In the genomic region with DNA sequence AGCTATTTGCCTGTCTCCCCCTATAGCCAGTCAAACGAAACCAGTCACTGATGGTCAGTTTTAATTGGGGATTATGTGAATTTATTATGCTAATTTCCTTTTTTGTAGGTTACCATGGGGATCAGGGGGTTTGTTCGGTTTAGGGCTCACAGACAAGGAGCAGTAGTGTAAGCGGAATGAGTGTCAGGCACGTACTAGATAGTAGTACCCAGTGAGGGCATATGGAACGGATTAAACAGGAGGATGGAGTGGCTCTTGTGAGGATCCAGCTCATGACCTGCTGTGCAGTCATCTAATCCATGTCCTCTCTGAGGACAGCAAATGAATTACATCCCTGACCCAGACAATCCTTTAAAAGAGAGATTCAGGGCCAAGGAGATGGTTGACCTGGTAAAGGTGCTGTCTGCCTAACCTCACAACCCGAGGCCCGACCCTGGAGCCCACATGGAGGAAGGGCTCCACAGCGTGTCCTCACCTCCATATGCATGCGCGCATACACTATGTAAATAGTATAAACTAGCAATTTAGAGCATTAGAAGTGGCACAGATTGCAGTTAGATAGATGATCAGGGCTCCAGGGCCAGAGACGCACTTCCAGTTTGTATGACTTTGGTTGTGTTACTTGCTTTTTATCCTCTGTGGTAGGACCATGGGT, we compare ENCODE assay signal across 13 mouse cellular contexts.
DNase-seq lines count a peak whose midpoint lies in the region; ATAC-seq lines count a peak whose summit lies in the region.
"Had no signal": no experiment of that assay in that cellular context is flagged by ENCODE, and none has a peak within 500 bp of the region (broad histone marks: within the 10 kb centered on the region; RNA-seq: fewer than 3 reads in every experiment).

No protein-coding gene starts in this region.

- H3K9me3 ChIP-seq in embryonic facial prominence, embryonic 10.5 days = no peaks in the 10 kb centered on the region; the same call in 1 of the 2 replicates
- H3K9me3 ChIP-seq in hindbrain, embryonic 13.5 days = no peaks in the 10 kb centered on the region
- no peaks in the 10 kb centered on the region for H3K9me3 ChIP-seq in midbrain, embryonic 16.5 days (replicated peaks; ENCODE audit: control insufficient read depth, low read length, poor library complexity, severe bottlenecking)
- H3K9me3 ChIP-seq: liver, embryonic 15.5 days had no signal

- peak overlapping the region; percentile 35; the same call in 1 of the 2 replicates for H3K27ac ChIP-seq in embryonic facial prominence, embryonic 10.5 days (replicated peaks)
- H3K27ac ChIP-seq in hindbrain, embryonic 13.5 days = no peak overlapping the region
- H3K27ac ChIP-seq in midbrain, embryonic 16.5 days (ENCODE audit: low read length) = no peak overlapping the region
- H3K27ac ChIP-seq: heart, adult 2 months; liver, embryonic 15.5 days; macrophage had no signal

- H3K27me3 ChIP-seq in embryonic facial prominence, embryonic 10.5 days (replicated peaks; ENCODE audit: low read depth, poor library complexity, severe bottlenecking) = no peaks in the 10 kb centered on the region
- H3K27me3 ChIP-seq in hindbrain, embryonic 13.5 days = no peaks in the 10 kb centered on the region
- H3K27me3 ChIP-seq in midbrain, embryonic 16.5 days (ENCODE audit: control insufficient read depth, insufficient read depth, low read depth, low read length) = no peaks in the 10 kb centered on the region
- H3K27me3 ChIP-seq: Patski had no signal

- no peak overlapping the region for H3K4me2 ChIP-seq in hindbrain, embryonic 13.5 days
- no peak overlapping the region for H3K4me2 ChIP-seq in midbrain, embryonic 16.5 days (ENCODE audit: low read length)

- H3K36me3 ChIP-seq in embryonic facial prominence, embryonic 10.5 days (replicated peaks) = no peaks in the 10 kb centered on the region
- no peaks in the 10 kb centered on the region for H3K36me3 ChIP-seq in hindbrain, embryonic 13.5 days
- H3K36me3 ChIP-seq in midbrain, embryonic 16.5 days (ENCODE audit: control insufficient read depth, insufficient read depth, low read length) = no peaks in the 10 kb centered on the region
- H3K36me3 ChIP-seq: liver, embryonic 15.5 days had no signal

- 48% methylated on average over 11 of the region's 11 CpGs for WGBS in embryonic facial prominence, embryonic 10.5 days
- WGBS in hindbrain, embryonic 13.5 days = 64% methylated on average over 11 of the region's 11 CpGs
- 50% methylated on average over 11 of the region's 11 CpGs for WGBS in midbrain, embryonic 16.5 days

- H3K4me3 ChIP-seq in embryonic facial prominence, embryonic 10.5 days = no peak overlapping the region
- H3K4me3 ChIP-seq in hindbrain, embryonic 13.5 days = no peak overlapping the region
- no peak overlapping the region for H3K4me3 ChIP-seq in midbrain, embryonic 16.5 days (ENCODE audit: low read depth, low read length)
- H3K4me3 ChIP-seq: heart, adult 2 months; liver, embryonic 15.5 days had no signal

- peaks cover 41% of the 10 kb centered on the region for H3K4me1 ChIP-seq in embryonic facial prominence, embryonic 10.5 days
- peaks cover 30% of the 10 kb centered on the region for H3K4me1 ChIP-seq in hindbrain, embryonic 13.5 days (replicated peaks)
- H3K4me1 ChIP-seq in midbrain, embryonic 16.5 days (ENCODE audit: control insufficient read depth, insufficient read depth, low read length) = peaks cover 19% of the 10 kb centered on the region

- DNase-seq in brain, adult 2 months (ENCODE audit: low read depth, low spot score) = peak; percentile 33
- peak; percentile 28 for DNase-seq in embryonic facial prominence, embryonic 10.5 days (ENCODE audit: low spot score)
- no peak for DNase-seq in adrenal gland, postnatal 4 days (ENCODE audit: low spot score in 2 of 2)
- no peak for DNase-seq in layer of hippocampus, postnatal 36 days
- no peak for DNase-seq in cerebellum, postnatal 36 days
- DNase-seq: adrenal gland, adult 2 months; heart, adult 2 months; kidney, postnatal 10 days had no signal

- ATAC-seq in hindbrain, embryonic 13.5 days (ENCODE audit: low FRiP score) = peak; percentile 70
- ATAC-seq in midbrain, embryonic 16.5 days = peak; percentile 74
- ATAC-seq: Patski had no signal

- H3K9ac ChIP-seq in hindbrain, embryonic 13.5 days = no peak overlapping the region
- no peak overlapping the region for H3K9ac ChIP-seq in midbrain, embryonic 16.5 days (ENCODE audit: low read depth, low read length)
- H3K9ac ChIP-seq: liver, embryonic 15.5 days had no signal

Comparison
In these comparisons a context has a peak if more than half of its experiments do, and no peak if none do; other contexts are left out.
1. DNase-seq: peak in brain, adult 2 months (single experiment) and embryonic facial prominence, embryonic 10.5 days (single experiment); none in adrenal gland, postnatal 4 days (0 of 2), layer of hippocampus, postnatal 36 days (0 of 2) and cerebellum, postnatal 36 days (0 of 2).